Mouse (Mus musculus): ENCODE data around the gene Ift52.

Gene Ift52

GRCm38 (mm10) chr2:163016916-163017743, at the start of gene Ift52:
Gene Ift52, plus strand, starts transcription at chr2:163017354.
- in situ Hi-C loops (cut with MboI, MseI): no loop called here

DNA sequence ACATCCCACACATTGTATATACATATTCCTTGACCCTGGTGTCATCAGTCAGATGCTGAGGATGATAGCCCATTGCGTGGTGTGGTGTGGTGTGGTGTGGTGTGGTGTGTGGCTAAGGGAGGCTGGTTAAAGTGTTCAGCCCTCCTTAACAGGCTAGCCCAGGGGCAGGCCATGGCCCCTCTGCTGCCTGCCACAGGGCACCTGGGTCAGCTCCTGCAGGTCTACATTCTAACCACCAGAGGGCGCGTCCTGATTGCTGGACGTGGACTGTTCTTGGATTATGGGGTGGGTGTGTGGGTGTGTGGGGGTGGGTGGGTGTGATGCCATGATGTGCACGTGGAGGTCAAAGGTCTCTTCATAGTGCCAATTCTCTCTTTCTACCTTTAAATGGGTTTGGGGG, 48.8 kb upstream of the Ift52 start:
- in situ Hi-C loops (cut with MboI, MseI): no loop called here

DNA sequence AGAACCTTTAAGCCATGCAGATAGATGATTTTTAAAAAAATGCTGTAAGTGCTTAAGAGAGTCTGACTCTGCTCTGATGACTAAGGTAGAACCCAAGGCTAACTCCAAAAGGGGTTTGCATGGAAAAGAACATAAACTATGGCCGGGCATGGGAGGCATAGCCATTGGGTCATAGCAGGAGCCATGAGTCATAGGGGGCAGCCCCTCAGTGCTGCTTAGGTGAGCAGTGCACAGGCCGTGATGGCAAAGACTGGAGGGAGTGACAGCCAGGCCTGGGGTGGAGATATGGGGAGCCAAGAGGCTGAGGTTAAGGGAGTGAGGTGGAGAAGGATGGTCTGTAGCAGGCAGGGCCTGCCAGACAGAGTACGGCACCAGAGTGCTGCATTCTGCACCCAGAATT, 48.1 kb upstream of the Ift52 start:
- in situ Hi-C loops (cut with MboI, MseI): no loop called here

GRCm38 (mm10) chr2:162970896-162971295, 46.3 kb upstream of the Ift52 start:
- in situ Hi-C loops (cut with MboI, MseI): no loop called here

- in situ Hi-C loops (cut with MboI, MseI): no loop called here
These were observed 44.4 kb upstream of the Ift52 start for GRCm38 (mm10) chr2:162972752-162973151.

DNA sequence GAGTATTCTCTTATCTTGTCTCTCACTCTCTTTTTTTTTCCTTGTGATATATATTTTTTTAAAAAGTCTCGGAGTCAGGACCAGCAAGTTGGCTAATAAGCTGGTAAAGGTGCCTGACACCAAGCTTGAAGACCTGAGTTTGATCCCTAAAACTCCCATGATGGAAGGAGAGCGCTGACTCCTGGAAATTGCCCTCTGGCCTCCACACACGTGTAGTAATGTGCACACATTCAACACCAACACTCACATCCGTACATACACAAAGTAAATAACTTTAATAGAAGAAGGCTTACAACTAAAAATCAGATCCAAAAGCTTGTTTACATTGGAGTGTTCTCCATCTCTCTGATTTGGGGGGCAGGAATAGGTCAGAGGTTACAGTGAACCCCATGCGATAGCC, 43.9 kb upstream of the Ift52 start:
- in situ Hi-C loops (cut with MboI, MseI): no loop called here

GRCm38 (mm10) chr2:162973637-162974036, 43.5 kb upstream of the Ift52 start:
- in situ Hi-C loops (cut with MboI, MseI): no loop called here

- in situ Hi-C loops (cut with MboI, MseI): no loop called here
These were observed 41.9 kb upstream of the Ift52 start for GRCm38 (mm10) chr2:162975157-162975775.

GRCm38 (mm10) chr2:162976001-162976400, 41.2 kb upstream of the Ift52 start:
- in situ Hi-C loops (cut with MboI, MseI): no loop called here

DNA sequence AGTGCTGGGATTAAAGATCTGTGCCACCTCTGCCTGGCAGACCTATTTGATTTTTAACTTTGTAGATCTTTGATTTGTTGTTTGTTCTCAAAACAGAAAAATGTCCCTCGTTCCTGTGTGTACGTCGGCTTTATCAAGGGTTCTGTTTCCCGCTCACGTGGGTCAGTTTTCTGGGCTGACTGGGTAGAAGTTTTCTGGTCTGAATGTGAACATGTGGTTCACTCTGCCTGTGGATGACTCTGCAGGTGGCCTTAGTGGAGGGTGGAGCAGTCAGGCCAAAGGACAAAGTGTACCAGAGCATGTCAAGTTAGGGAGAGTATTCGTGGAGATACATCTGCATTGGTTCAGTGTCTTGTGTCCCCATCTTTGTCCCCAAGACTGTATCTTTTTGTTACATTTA, 32.8 kb upstream of the Ift52 start:
- in situ Hi-C loops (cut with MboI, MseI): no loop called here

DNA sequence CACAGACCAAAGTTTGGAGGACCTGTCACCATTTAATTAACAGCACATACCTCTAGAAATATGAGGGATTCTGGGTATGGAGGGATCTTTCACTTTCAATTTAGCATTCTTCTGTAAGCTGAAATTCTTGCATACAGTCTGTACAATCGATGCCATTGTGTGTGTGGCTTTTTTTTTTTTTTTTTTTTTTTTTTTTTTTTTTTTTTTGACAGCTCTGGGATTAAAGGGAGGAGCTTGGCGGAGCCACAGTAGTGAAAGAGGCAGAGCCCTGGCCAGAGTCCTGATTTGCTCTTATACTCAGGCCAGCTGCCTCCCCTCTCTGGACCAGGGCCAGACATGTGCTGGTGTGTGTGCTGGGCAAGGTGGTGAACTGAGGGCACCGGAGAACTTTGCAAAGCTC, 31.2 kb upstream of the Ift52 start:
- in situ Hi-C loops (cut with MboI, MseI): no loop called here

GRCm38 (mm10) chr2:162986764-162987163, 30.4 kb upstream of the Ift52 start:
- in situ Hi-C loops (cut with MboI, MseI): no loop called here

- in situ Hi-C loops (cut with MboI, MseI): no loop called here
These were observed 29.9 kb upstream of the Ift52 start, which contains the start of gene Sgk2 for GRCm38 (mm10) chr2:162987218-162987617. Gene Sgk2, plus strand, starts transcription at chr2:162987330.

DNA sequence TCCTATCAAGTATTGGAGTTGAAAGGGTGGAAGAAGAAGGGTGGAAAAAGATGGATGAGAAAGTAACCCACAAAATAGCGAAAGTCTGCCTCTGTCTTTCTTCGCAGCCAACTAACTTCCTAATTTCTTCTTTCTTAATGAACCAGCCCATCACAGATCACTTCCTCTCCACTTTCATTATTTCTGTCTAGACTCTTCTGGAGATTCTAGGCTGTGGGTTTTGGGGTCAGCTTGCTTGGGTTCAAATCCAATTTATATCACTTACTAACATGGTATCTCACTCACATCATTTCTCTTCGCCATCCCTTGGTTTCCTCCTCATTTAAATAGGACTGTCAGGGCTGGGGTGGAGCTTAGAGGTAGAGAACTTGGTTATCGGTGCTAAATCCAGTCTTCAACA, 28.9 kb upstream of the Ift52 start:
- in situ Hi-C loops (cut with MboI, MseI): no loop called here

GRCm38 (mm10) chr2:162991394-162992083, 25.6 kb upstream of the Ift52 start:
- in situ Hi-C loops (cut with MboI, MseI): no loop called here

GRCm38 (mm10) chr2:162992084-162992437, 25.1 kb upstream of the Ift52 start:
- in situ Hi-C loops (cut with MboI, MseI): no loop called here

- in situ Hi-C loops (cut with MboI, MseI): no loop called here
These were observed 23.1 kb upstream of the Ift52 start for GRCm38 (mm10) chr2:162993881-162994616.

- in situ Hi-C loops (cut with MboI, MseI): no loop called here
These were observed 18.5 kb upstream of the Ift52 start for GRCm38 (mm10) chr2:162998528-162999230.

GRCm38 (mm10) chr2:162999744-163000143, 17.4 kb upstream of the Ift52 start:
- in situ Hi-C loops (cut with MboI, MseI): no loop called here

- in situ Hi-C loops (cut with MboI, MseI): no loop called here
These were observed 16.1 kb upstream of the Ift52 start for GRCm38 (mm10) chr2:163001071-163001470.

- in situ Hi-C loops (cut with MboI, MseI): no loop called here
These were observed 9.9 kb upstream of the Ift52 start for GRCm38 (mm10) chr2:163007299-163007698.

Measured in regulatory T cell (primary cell).